Mouse (Mus musculus): ENCODE results near the gene Sox5. TPM values are rescaled to one million over a fixed set of nuclear protein-coding genes. Genes with fewer than 3 reads are reported as not detected.

Gene Sox5
- total and polyA plus RNA-seq, 2 experiments from 2014 or later = 26.2 to 32.9 TPM

- Histone ChIP-seq H3K9ac (replicated peaks; ENCODE audit: low read length) (no peak overlapping the region), H3K4me1 (ENCODE audit: insufficient read depth, low read length) (peaks cover 7% of the 10 kb centered on the region; the same call in 1 of the 2 replicates), H3K9me3 (ENCODE audit: low read length) (no peaks in the 10 kb centered on the region), H3K36me3 (ENCODE audit: insufficient read depth, low read length) (no peaks in the 10 kb centered on the region), H3K4me3 (ENCODE audit: low read length) (no peak overlapping the region), H3K27me3 (ENCODE audit: insufficient read depth, low read length) (no peaks in the 10 kb centered on the region), H3K27ac (no peak overlapping the region), H3K4me2 (ENCODE audit: low read depth, low read length) (no peak overlapping the region)
- 31% methylated on average over 6 of the region's 6 CpGs for WGBS
- ATAC-seq (0 out of 2 replicates have a peak, but pooled peaks have one; percentile 53), DNase-seq (ENCODE audit: low spot score) (peak; percentile 12)
- TF ChIP-seq CTCF (IDR thresholded peaks at IDR 0.05; ENCODE audit: low read depth) = no peak
Observed at GRCm38 (mm10) chr6:144598324-144598973, 183.3 kb downstream of the Sox5 start.

- ATAC-seq = no peak
- 62% methylated on average over 8 of the region's 8 CpGs for WGBS
Observed at GRCm38 (mm10) chr6:144596536-144597210, 185.1 kb downstream of the Sox5 start.

GRCm38 (mm10) chr6:144584854-144585253 lies 196.9 kb downstream of the Sox5 start:
- no peak for TF ChIP-seq CTCF (IDR thresholded peaks at IDR 0.05; ENCODE audit: low read depth)
- no peaks in the 10 kb centered on the region for H3K4me1 ChIP-seq (ENCODE audit: insufficient read depth, low read length)
- no peaks in the 10 kb centered on the region for H3K9me3 ChIP-seq (ENCODE audit: low read length)
- DNase-seq (ENCODE audit: low spot score) = no peak
- no peak overlapping the region for H3K4me3 ChIP-seq (ENCODE audit: low read length)
- H3K27ac ChIP-seq = no peak overlapping the region
- no peaks in the 10 kb centered on the region for H3K27me3 ChIP-seq (ENCODE audit: insufficient read depth, low read length)
- no peaks in the 10 kb centered on the region for H3K36me3 ChIP-seq (ENCODE audit: insufficient read depth, low read length)
- no peak overlapping the region for H3K4me2 ChIP-seq (ENCODE audit: low read depth, low read length)
- no peak overlapping the region for H3K9ac ChIP-seq (replicated peaks; ENCODE audit: low read length)
- WGBS = 44% methylated on average over 5 of the region's 5 CpGs
- ATAC-seq = no peak

More at GRCm38 (mm10) chr6:144596536-144597210, 185.1 kb downstream of the Sox5 start:
- Histone ChIP-seq H3K4me3 (ENCODE audit: low read length) (no peak overlapping the region), H3K9me3 (ENCODE audit: low read length) (no peaks in the 10 kb centered on the region), H3K9ac (replicated peaks; ENCODE audit: low read length) (no peak overlapping the region), H3K27ac (no peak overlapping the region), H3K4me1 (ENCODE audit: insufficient read depth, low read length) (peaks cover 7% of the 10 kb centered on the region; the same call in 1 of the 2 replicates), H3K36me3 (ENCODE audit: insufficient read depth, low read length) (no peaks in the 10 kb centered on the region), H3K27me3 (ENCODE audit: insufficient read depth, low read length) (no peaks in the 10 kb centered on the region), H3K4me2 (ENCODE audit: low read depth, low read length) (no peak overlapping the region)
- peak; percentile 19 for DNase-seq (ENCODE audit: low spot score)
- peak; percentile 22; the same call in 1 of the 2 replicates for TF ChIP-seq CTCF (IDR thresholded peaks at IDR 0.05; ENCODE audit: low read depth)

GRCm38 (mm10) chr6:144584074-144584840 lies 197.5 kb downstream of the Sox5 start:
- Histone ChIP-seq H3K4me1 (ENCODE audit: insufficient read depth, low read length) (no peaks in the 10 kb centered on the region), H3K9ac (replicated peaks; ENCODE audit: low read length) (no peak overlapping the region), H3K9me3 (ENCODE audit: low read length) (no peaks in the 10 kb centered on the region), H3K27ac (no peak overlapping the region), H3K4me3 (ENCODE audit: low read length) (no peak overlapping the region), H3K27me3 (ENCODE audit: insufficient read depth, low read length) (no peaks in the 10 kb centered on the region), H3K36me3 (ENCODE audit: insufficient read depth, low read length) (no peaks in the 10 kb centered on the region), H3K4me2 (ENCODE audit: low read depth, low read length) (no peak overlapping the region)
- WGBS = 58% methylated on average over 11 of the region's 11 CpGs
- TF ChIP-seq CTCF (IDR thresholded peaks at IDR 0.05; ENCODE audit: low read depth) = no peak
- no peak for ATAC-seq
- no peak for DNase-seq (ENCODE audit: low spot score)

GRCm38 (mm10) chr6:144579301-144579700 lies 202.5 kb downstream of the Sox5 start:
- no peak overlapping the region for H3K4me2 ChIP-seq (ENCODE audit: low read depth, low read length)
- no peak overlapping the region for H3K9ac ChIP-seq (replicated peaks; ENCODE audit: low read length)
- no peak overlapping the region for H3K27ac ChIP-seq
- ATAC-seq = no peak
- no peaks in the 10 kb centered on the region for H3K27me3 ChIP-seq (ENCODE audit: insufficient read depth, low read length)
- H3K9me3 ChIP-seq (ENCODE audit: low read length) = no peaks in the 10 kb centered on the region
- WGBS = 51% methylated on average over 12 of the region's 12 CpGs
- no peak overlapping the region for H3K4me3 ChIP-seq (ENCODE audit: low read length)
- no peaks in the 10 kb centered on the region for H3K36me3 ChIP-seq (ENCODE audit: insufficient read depth, low read length)
- 0 out of 2 replicates have a peak, but pooled peaks have one; percentile 17 for TF ChIP-seq CTCF (IDR thresholded peaks at IDR 0.05; ENCODE audit: low read depth)
- H3K4me1 ChIP-seq (ENCODE audit: insufficient read depth, low read length) = no peaks in the 10 kb centered on the region
- peak; percentile 11 for DNase-seq (ENCODE audit: low spot score)

- H3K27me3 ChIP-seq (ENCODE audit: insufficient read depth, low read length) = no peaks in the 10 kb centered on the region
- DNase-seq (ENCODE audit: low spot score) (no peak), ATAC-seq (no peak)
- 70% methylated on average over 17 of the region's 17 CpGs for WGBS
- no peak overlapping the region for H3K27ac ChIP-seq
- TF ChIP-seq CTCF (IDR thresholded peaks at IDR 0.05; ENCODE audit: low read depth) = no peak
- no peak overlapping the region for H3K4me3 ChIP-seq (ENCODE audit: low read length)
- no peak overlapping the region for H3K9ac ChIP-seq (replicated peaks; ENCODE audit: low read length)
- no peak overlapping the region for H3K4me2 ChIP-seq (ENCODE audit: low read depth, low read length)
- H3K4me1 ChIP-seq (ENCODE audit: insufficient read depth, low read length) = no peaks in the 10 kb centered on the region
- no peaks in the 10 kb centered on the region for H3K9me3 ChIP-seq (ENCODE audit: low read length)
- H3K36me3 ChIP-seq (ENCODE audit: insufficient read depth, low read length) = no peaks in the 10 kb centered on the region
Observed at GRCm38 (mm10) chr6:144570850-144571249, 210.9 kb downstream of the Sox5 start.
